8 mouse cellular contexts compared by ENCODE assay signal in genomic region chr5:71657482-71658114, GRCm38 (mm10). TPM values are rescaled to one million over a fixed set of nuclear protein-coding genes. Genes with fewer than 3 reads are reported as not detected.
DNase-seq lines count a peak whose midpoint lies in the region; ATAC-seq and TF ChIP-seq lines count a peak whose summit lies in the region.

Gene Gabrb1, plus strand, starts transcription at chr5:71658113.

- no peak for TF ChIP-seq CTCF in ES-Bruce4 (IDR thresholded peaks at IDR 0.05; ENCODE audit: low read depth, low read length)
- no peak for TF ChIP-seq CTCF in hindbrain, postnatal 0 days (IDR thresholded peaks at IDR 0.05; ENCODE audit: low read depth)
- no peak for TF ChIP-seq CTCF in stomach, postnatal 0 days (IDR thresholded peaks at IDR 0.05; ENCODE audit: low read depth)

- no peak for TF ChIP-seq POLR2A in ES-Bruce4 (IDR thresholded peaks at IDR 0.05; ENCODE audit: insufficient read depth, low read length)

- peak within 1 kb of the TSS; percentile 70 for H3K4me3 ChIP-seq in ES-Bruce4 (ENCODE audit: low read depth, low read length)
- peak within 1 kb of the TSS; percentile 35 for H3K4me3 ChIP-seq in brown adipose tissue, adult 24 weeks (ENCODE audit: insufficient read depth, low read depth, low read length)
- peak within 1 kb of the TSS; percentile 58 for H3K4me3 ChIP-seq in forebrain, embryonic 12.5 days (replicated peaks)
- peak within 1 kb of the TSS; percentile 71 for H3K4me3 ChIP-seq in hindbrain, postnatal 0 days (ENCODE audit: low read length)
- peak within 1 kb of the TSS; percentile 45 for H3K4me3 ChIP-seq in limb, embryonic 11.5 days (ENCODE audit: low read depth, low read length)
- peak within 1 kb of the TSS; percentile 56 for H3K4me3 ChIP-seq in midbrain, embryonic 12.5 days
- H3K4me3 ChIP-seq in stomach, postnatal 0 days (ENCODE audit: low read depth, low read length) = peak within 1 kb of the TSS; percentile 45

- peaks cover 8% of the 10 kb centered on the region for H3K27me3 ChIP-seq in ES-Bruce4 (ENCODE audit: control insufficient read depth, insufficient read depth, low read length, poor library complexity, severe bottlenecking)
- H3K27me3 ChIP-seq in forebrain, embryonic 12.5 days = peaks cover 32% of the 10 kb centered on the region
- H3K27me3 ChIP-seq in hindbrain, postnatal 0 days (ENCODE audit: insufficient read depth, low read length) = peaks cover 8% of the 10 kb centered on the region; the same call in 1 of the 2 replicates
- H3K27me3 ChIP-seq in limb, embryonic 11.5 days (ENCODE audit: control insufficient read depth, insufficient read depth, low read length) = peaks cover 12% of the 10 kb centered on the region
- peaks cover 37% of the 10 kb centered on the region for H3K27me3 ChIP-seq in midbrain, embryonic 12.5 days
- H3K27me3 ChIP-seq in stomach, postnatal 0 days (ENCODE audit: control insufficient read depth, insufficient read depth, low read length) = no peaks in the 10 kb centered on the region; the same call in 1 of the 2 replicates

- peak; percentile 78 for DNase-seq in hindbrain, postnatal 0 days (ENCODE audit: low spot score)
- peak; percentile 62 for DNase-seq in limb, embryonic 11.5 days (ENCODE audit: low spot score)
- DNase-seq in stomach, postnatal 0 days (ENCODE audit: low spot score) = peak; percentile 42

- under 1% methylated on average over 49 of the region's 49 CpGs for WGBS in forebrain, embryonic 12.5 days
- under 1% methylated on average over 47 of the region's 49 CpGs for WGBS in hindbrain, postnatal 0 days
- WGBS in limb, embryonic 11.5 days = under 1% methylated on average over 46 of the region's 49 CpGs
- WGBS in midbrain, embryonic 12.5 days = 0% methylated on average over 49 of the region's 49 CpGs
- WGBS in stomach, postnatal 0 days = under 1% methylated on average over 47 of the region's 49 CpGs

- H3K9me3 ChIP-seq in ES-Bruce4 (replicated peaks; ENCODE audit: control insufficient read depth, insufficient read depth, low read length, poor library complexity, severe bottlenecking) = no peaks in the 10 kb centered on the region
- no peaks in the 10 kb centered on the region for H3K9me3 ChIP-seq in forebrain, embryonic 12.5 days
- no peaks in the 10 kb centered on the region for H3K9me3 ChIP-seq in hindbrain, postnatal 0 days (ENCODE audit: low read length)
- no peaks in the 10 kb centered on the region for H3K9me3 ChIP-seq in limb, embryonic 11.5 days (ENCODE audit: control insufficient read depth, low read length)
- H3K9me3 ChIP-seq in midbrain, embryonic 12.5 days = no peaks in the 10 kb centered on the region
- no peaks in the 10 kb centered on the region for H3K9me3 ChIP-seq in stomach, postnatal 0 days (ENCODE audit: control insufficient read depth, low read length)

- no peak within 1 kb of the TSS for H3K27ac ChIP-seq in ES-Bruce4 (ENCODE audit: insufficient read depth, low read length)
- H3K27ac ChIP-seq in brown adipose tissue, adult 24 weeks (replicated peaks; ENCODE audit: low read depth, low read length) = no peak within 1 kb of the TSS
- no peak within 1 kb of the TSS for H3K27ac ChIP-seq in forebrain, embryonic 12.5 days
- H3K27ac ChIP-seq in hindbrain, postnatal 0 days = 0 out of 2 replicates have a peak within 1 kb of the TSS, but pooled peaks have one; percentile 32
- H3K27ac ChIP-seq in limb, embryonic 11.5 days (replicated peaks; ENCODE audit: low read depth, low read length) = no peak within 1 kb of the TSS
- H3K27ac ChIP-seq in midbrain, embryonic 12.5 days (replicated peaks) = no peak within 1 kb of the TSS
- H3K27ac ChIP-seq in stomach, postnatal 0 days (replicated peaks) = no peak within 1 kb of the TSS

- H3K4me2 ChIP-seq in forebrain, embryonic 12.5 days = peak within 1 kb of the TSS; percentile 97
- peak within 1 kb of the TSS; percentile 85 for H3K4me2 ChIP-seq in hindbrain, postnatal 0 days (ENCODE audit: low read depth, low read length)
- peak within 1 kb of the TSS; percentile 87 for H3K4me2 ChIP-seq in limb, embryonic 11.5 days (ENCODE audit: low read depth, severe bottlenecking)
- H3K4me2 ChIP-seq in midbrain, embryonic 12.5 days (replicated peaks) = peak within 1 kb of the TSS; percentile 99
- peak within 1 kb of the TSS; percentile 86 for H3K4me2 ChIP-seq in stomach, postnatal 0 days (replicated peaks; ENCODE audit: low read depth)

- no peaks in the 10 kb centered on the region for H3K36me3 ChIP-seq in ES-Bruce4 (ENCODE audit: control insufficient read depth, insufficient read depth, low read length, poor library complexity, severe bottlenecking)
- no peaks in the 10 kb centered on the region for H3K36me3 ChIP-seq in forebrain, embryonic 12.5 days (replicated peaks)
- H3K36me3 ChIP-seq in hindbrain, postnatal 0 days (ENCODE audit: insufficient read depth, low read length) = no peaks in the 10 kb centered on the region
- H3K36me3 ChIP-seq in limb, embryonic 11.5 days (ENCODE audit: control insufficient read depth, insufficient read depth, low read length) = no peaks in the 10 kb centered on the region
- no peaks in the 10 kb centered on the region for H3K36me3 ChIP-seq in midbrain, embryonic 12.5 days
- no peaks in the 10 kb centered on the region for H3K36me3 ChIP-seq in stomach, postnatal 0 days (ENCODE audit: control insufficient read depth, insufficient read depth, low read length)

- H3K9ac ChIP-seq in ES-Bruce4 (ENCODE audit: low read depth, poor library complexity, severe bottlenecking) = peak within 1 kb of the TSS; percentile 18
- peak within 1 kb of the TSS; percentile 47 for H3K9ac ChIP-seq in forebrain, embryonic 12.5 days
- peak within 1 kb of the TSS; percentile 58 for H3K9ac ChIP-seq in hindbrain, postnatal 0 days (replicated peaks; ENCODE audit: low read length)
- peak within 1 kb of the TSS; percentile 22; the same call in 1 of the 2 replicates for H3K9ac ChIP-seq in limb, embryonic 11.5 days (ENCODE audit: low read length)
- peak within 1 kb of the TSS; percentile 51 for H3K9ac ChIP-seq in midbrain, embryonic 12.5 days (replicated peaks)
- H3K9ac ChIP-seq in stomach, postnatal 0 days (ENCODE audit: low read length) = peak within 1 kb of the TSS; percentile 27; the same call in 1 of the 2 replicates

- H3K4me1 ChIP-seq in ES-Bruce4 (ENCODE audit: control insufficient read depth, insufficient read depth, low read length) = no peaks in the 10 kb centered on the region
- H3K4me1 ChIP-seq in brown adipose tissue, adult 24 weeks (ENCODE audit: control insufficient read depth, insufficient read depth, insufficient read length, low read length) = no peaks in the 10 kb centered on the region
- peaks cover 16% of the 10 kb centered on the region; the same call in 1 of the 2 replicates for H3K4me1 ChIP-seq in forebrain, embryonic 12.5 days
- H3K4me1 ChIP-seq in hindbrain, postnatal 0 days (ENCODE audit: insufficient read depth, low read length) = peaks cover 3% of the 10 kb centered on the region; the same call in 1 of the 2 replicates
- 0 out of 2 replicates have a peak, but pooled peaks cover 3% of the 10 kb centered on the region for H3K4me1 ChIP-seq in limb, embryonic 11.5 days (ENCODE audit: control insufficient read depth, insufficient read depth, low read length)
- H3K4me1 ChIP-seq in midbrain, embryonic 12.5 days = peaks cover 11% of the 10 kb centered on the region
- H3K4me1 ChIP-seq in stomach, postnatal 0 days (replicated peaks; ENCODE audit: control insufficient read depth, insufficient read depth) = peaks cover 7% of the 10 kb centered on the region; the same call in 1 of the 2 replicates

- TF ChIP-seq EP300 in ES-Bruce4 (IDR thresholded peaks at IDR 0.05; ENCODE audit: insufficient read depth, low read depth, low read length) = no peak
- TF ChIP-seq EP300 in stomach, postnatal 0 days (optimal IDR thresholded peaks at IDR 0.05) = no peak

- peak; percentile 91 for ATAC-seq in forebrain, embryonic 12.5 days (ENCODE audit: low FRiP score)
- ATAC-seq in hindbrain, postnatal 0 days = peak; percentile 94
- ATAC-seq in limb, embryonic 11.5 days (ENCODE audit: insufficient number of reproducible peaks, low FRiP score, low TSS enrichment, low read depth) = peak; percentile 88
- ATAC-seq in midbrain, embryonic 12.5 days (ENCODE audit: low FRiP score, low read depth) = peak; percentile 92
- peak; percentile 79 for ATAC-seq in stomach, postnatal 0 days (ENCODE audit: low FRiP score, low TSS enrichment)
- no peak for ATAC-seq in inflammation-experienced regulatory T-cells, adult 6 months

RNA-seq across cellular contexts. Expression of gene Gabrb1, which starts in this region (rescaled TPM):
- polyA plus RNA-seq in ES-Bruce4 (2011; ENCODE audit: insufficient read depth, insufficient read length, low read depth, missing spikeins) = not detected in 2 replicates
- not detected in 2 replicates for polyA plus RNA-seq in brown adipose tissue, adult 24 weeks (2012; ENCODE audit: insufficient read depth, insufficient read length, missing spikeins)
- 1.6 and 2.0 TPM in 2 replicates for polyA plus RNA-seq in forebrain, embryonic 12.5 days (2016; fragmentation: Nextera tagmentation; extraction: Ambion mirVana)
- 12.3 and 12.9 TPM in 2 replicates for total RNA-seq in hindbrain, postnatal 0 days (2014; rRNA removed)
- 34.2 and 37.3 TPM in 2 replicates for polyA plus RNA-seq in hindbrain, postnatal 0 days (2015; fragmentation: Nextera tagmentation; extraction: Ambion mirVana)
- polyA plus RNA-seq in limb, embryonic 11.5 days (2014; fragmentation: Nextera tagmentation; extraction: Ambion mirVana) = 0.21 and 0.34 TPM in 2 replicates
- polyA plus RNA-seq in midbrain, embryonic 12.5 days (2016; fragmentation: Nextera tagmentation; extraction: Ambion mirVana) = 2.1 and 2.3 TPM in 2 replicates
- polyA plus RNA-seq in stomach, postnatal 0 days (2015; fragmentation: Nextera tagmentation; extraction: Ambion mirVana) = 0.10 and 0.11 TPM in 2 replicates
- under 1 TPM in 1 of 3 experiments, not detected in 2; 0.03 TPM for polyA plus RNA-seq in inflammation-experienced regulatory T-cells, adult 6 months (2017; shearing (Covaris generic))

Comparison
In these comparisons a context has a peak if more than half of its experiments do, and no peak if none do; other contexts are left out.
1. RNA of gene Gabrb1 (polyA plus RNA-seq): 34.2 to 37.3 TPM in hindbrain, postnatal 0 days; 2.1 to 2.3 TPM in midbrain, embryonic 12.5 days, 1.6 to 2.0 TPM in forebrain, embryonic 12.5 days, 0.21 to 0.34 TPM in limb, embryonic 11.5 days, 0.10 to 0.11 TPM in stomach, postnatal 0 days, not detected in ES-Bruce4, 0.03 TPM in inflammation-experienced regulatory T-cells, adult 6 months and not detected in brown adipose tissue, adult 24 weeks; every median in the first group is over 10 times any median in the second.
2. Peak in DNase-seq, ATAC-seq, H3K4me3 ChIP-seq, H3K9ac ChIP-seq and H3K4me2 ChIP-seq in limb, embryonic 11.5 days; RNA of the gene not detected or under 1 TPM.
3. Peak in DNase-seq, ATAC-seq, H3K4me3 ChIP-seq, H3K9ac ChIP-seq and H3K4me2 ChIP-seq in stomach, postnatal 0 days; RNA of the gene not detected or under 1 TPM.
4. Peak in every context shown above with its lines, with median percentiles within 50 percentile points of each other: H3K4me3 ChIP-seq, H3K9ac ChIP-seq, H3K4me2 ChIP-seq and DNase-seq.